Mouse (Mus musculus) C2C12 (cell line): ENCODE results near the gene Nme8.

Experiments used
- CEBPB ChIP-seq: IDR thresholded peaks from one replicate; pipeline ENCODE4 v1.6.1; 2011; ENCODE audit warnings: low read depth, mild to moderate bottlenecking, control low read depth, moderate library complexity
- CTCF ChIP-seq: IDR thresholded peaks from one replicate; pipeline ENCODE4 v1.5.1; 2011; ENCODE audit not compliant: control insufficient read depth, insufficient read depth, insufficient read length
- FOSL1 ChIP-seq: IDR thresholded peaks from one replicate; pipeline ENCODE4 v1.8.0; 2011; ENCODE audit warnings: mild to moderate bottlenecking, low read length; ENCODE audit not compliant: poor library complexity, insufficient read depth, severe bottlenecking
- MAX ChIP-seq: IDR thresholded peaks from one replicate; pipeline ENCODE4 v1.6.1; 2011; ENCODE audit warnings: mild to moderate bottlenecking, control low read depth
- USF1 ChIP-seq: IDR thresholded peaks from one replicate; pipeline ENCODE4 v1.6.1; 2011; ENCODE audit warnings: low read depth, mild to moderate bottlenecking, control low read depth, moderate library complexity

- no peak for TF ChIP-seq CTCF
- no peak for TF ChIP-seq USF1
- no peak for TF ChIP-seq MAX
- no peak for TF ChIP-seq CEBPB
- no peak for TF ChIP-seq FOSL1
Observed at GRCm38 (mm10) chr13:19603719-19604118, 93.9 kb downstream of the Nme8 start.
